Mouse (Mus musculus): ENCODE data around the gene Cdk13. TPM values are rescaled to one million over a fixed set of nuclear protein-coding genes. Genes with fewer than 3 reads are reported as not detected.

Gene Cdk13
- polyA plus RNA-seq, 1 experiment = 22.6 TPM

- no peak overlapping the region for H3K27ac ChIP-seq (replicated peaks; ENCODE audit: low read depth, low read length)
- H3K4me1 ChIP-seq (ENCODE audit: control insufficient read depth, insufficient read depth, insufficient read length, low read length) = peaks cover 7% of the 10 kb centered on the region
- no peak overlapping the region for H3K4me3 ChIP-seq (ENCODE audit: insufficient read depth, low read depth, low read length)
Observed at GRCm38 (mm10) chr13:17795757-17796456, 9.0 kb downstream of the Cdk13 start.

- H3K4me3 ChIP-seq (ENCODE audit: insufficient read depth, low read depth, low read length) = no peak overlapping the region
- peaks cover 5% of the 10 kb centered on the region for H3K4me1 ChIP-seq (ENCODE audit: control insufficient read depth, insufficient read depth, insufficient read length, low read length)
- H3K27ac ChIP-seq (replicated peaks; ENCODE audit: low read depth, low read length) = 0 out of 2 replicates have a peak overlapping the region, but pooled peaks have one; percentile 3
Observed at GRCm38 (mm10) chr13:17783643-17784042, 21.3 kb downstream of the Cdk13 start.

GRCm38 (mm10) chr13:17779923-17780322 lies 25.0 kb downstream of the Cdk13 start:
- no peak overlapping the region for H3K27ac ChIP-seq (replicated peaks; ENCODE audit: low read depth, low read length)
- H3K4me3 ChIP-seq (ENCODE audit: insufficient read depth, low read depth, low read length) = no peak overlapping the region
- H3K4me1 ChIP-seq (ENCODE audit: control insufficient read depth, insufficient read depth, insufficient read length, low read length) = peaks cover 5% of the 10 kb centered on the region

GRCm38 (mm10) chr13:17776303-17776702 lies 28.6 kb downstream of the Cdk13 start:
- no peak overlapping the region for H3K27ac ChIP-seq (replicated peaks; ENCODE audit: low read depth, low read length)
- H3K4me1 ChIP-seq (ENCODE audit: control insufficient read depth, insufficient read depth, insufficient read length, low read length) = no peaks in the 10 kb centered on the region
- H3K4me3 ChIP-seq (ENCODE audit: insufficient read depth, low read depth, low read length) = no peak overlapping the region

GRCm38 (mm10) chr13:17775364-17775763 lies 29.5 kb downstream of the Cdk13 start:
- Histone ChIP-seq H3K27ac (replicated peaks; ENCODE audit: low read depth, low read length) (no peak overlapping the region), H3K4me1 (ENCODE audit: control insufficient read depth, insufficient read depth, insufficient read length, low read length) (no peaks in the 10 kb centered on the region; the same call in 1 of the 2 replicates), H3K4me3 (ENCODE audit: insufficient read depth, low read depth, low read length) (no peak overlapping the region)

- Histone ChIP-seq H3K4me1 (ENCODE audit: control insufficient read depth, insufficient read depth, insufficient read length, low read length) (no peaks in the 10 kb centered on the region; the same call in 1 of the 2 replicates), H3K4me3 (ENCODE audit: insufficient read depth, low read depth, low read length) (no peak overlapping the region), H3K27ac (replicated peaks; ENCODE audit: low read depth, low read length) (no peak overlapping the region)
Observed at GRCm38 (mm10) chr13:17773112-17773511, 31.8 kb downstream of the Cdk13 start.

- Histone ChIP-seq H3K4me1 (ENCODE audit: control insufficient read depth, insufficient read depth, insufficient read length, low read length) (no peaks in the 10 kb centered on the region; the same call in 1 of the 2 replicates), H3K27ac (replicated peaks; ENCODE audit: low read depth, low read length) (no peak overlapping the region), H3K4me3 (ENCODE audit: insufficient read depth, low read depth, low read length) (no peak overlapping the region)
Observed at GRCm38 (mm10) chr13:17772574-17772973, 32.3 kb downstream of the Cdk13 start.

- H3K4me3 ChIP-seq (ENCODE audit: insufficient read depth, low read depth, low read length) = no peak overlapping the region
- no peak overlapping the region for H3K27ac ChIP-seq (replicated peaks; ENCODE audit: low read depth, low read length)
Observed at GRCm38 (mm10) chr13:17762405-17762804, 42.5 kb downstream of the Cdk13 start.

GRCm38 (mm10) chr13:17754997-17755396 lies 49.9 kb downstream of the Cdk13 start:
- no peaks in the 10 kb centered on the region for H3K4me1 ChIP-seq (ENCODE audit: control insufficient read depth, insufficient read depth, insufficient read length, low read length)
- H3K27ac ChIP-seq (replicated peaks; ENCODE audit: low read depth, low read length) = no peak overlapping the region
- no peak overlapping the region for H3K4me3 ChIP-seq (ENCODE audit: insufficient read depth, low read depth, low read length)

More at GRCm38 (mm10) chr13:17762405-17762804, 42.5 kb downstream of the Cdk13 start:
- no peaks in the 10 kb centered on the region for H3K4me1 ChIP-seq (ENCODE audit: control insufficient read depth, insufficient read depth, insufficient read length, low read length)

GRCm38 (mm10) chr13:17728798-17729197 lies 76.1 kb downstream of the Cdk13 start:
- no peak overlapping the region for H3K27ac ChIP-seq (replicated peaks; ENCODE audit: low read depth, low read length)
- H3K4me3 ChIP-seq (ENCODE audit: insufficient read depth, low read depth, low read length) = no peak overlapping the region

GRCm38 (mm10) chr13:17727922-17728321 lies 77.0 kb downstream of the Cdk13 start:
- Histone ChIP-seq H3K4me1 (ENCODE audit: control insufficient read depth, insufficient read depth, insufficient read length, low read length) (no peaks in the 10 kb centered on the region), H3K4me3 (ENCODE audit: insufficient read depth, low read depth, low read length) (no peak overlapping the region), H3K27ac (replicated peaks; ENCODE audit: low read depth, low read length) (no peak overlapping the region)

More at GRCm38 (mm10) chr13:17728798-17729197, 76.1 kb downstream of the Cdk13 start:
- H3K4me1 ChIP-seq (ENCODE audit: control insufficient read depth, insufficient read depth, insufficient read length, low read length) = no peaks in the 10 kb centered on the region

- no peak overlapping the region for H3K4me3 ChIP-seq (ENCODE audit: insufficient read depth, low read depth, low read length)
- H3K27ac ChIP-seq (replicated peaks; ENCODE audit: low read depth, low read length) = no peak overlapping the region
- no peaks in the 10 kb centered on the region for H3K4me1 ChIP-seq (ENCODE audit: control insufficient read depth, insufficient read depth, insufficient read length, low read length)
Observed at GRCm38 (mm10) chr13:17717357-17717756, 87.5 kb downstream of the Cdk13 start.

GRCm38 (mm10) chr13:17708784-17709311 lies 96.0 kb downstream of the Cdk13 start:
- H3K4me3 ChIP-seq (ENCODE audit: insufficient read depth, low read depth, low read length) = no peak overlapping the region
- H3K4me1 ChIP-seq (ENCODE audit: control insufficient read depth, insufficient read depth, insufficient read length, low read length) = no peaks in the 10 kb centered on the region

GRCm38 (mm10) chr13:17705188-17705826 lies 99.6 kb downstream of the Cdk13 start:
- no peak overlapping the region for H3K4me3 ChIP-seq (ENCODE audit: insufficient read depth, low read depth, low read length)
- no peaks in the 10 kb centered on the region; the same call in 1 of the 2 replicates for H3K4me1 ChIP-seq (ENCODE audit: control insufficient read depth, insufficient read depth, insufficient read length, low read length)
- no peak overlapping the region for H3K27ac ChIP-seq (replicated peaks; ENCODE audit: low read depth, low read length)

More at GRCm38 (mm10) chr13:17708784-17709311, 96.0 kb downstream of the Cdk13 start:
- H3K27ac ChIP-seq (replicated peaks; ENCODE audit: low read depth, low read length) = no peak overlapping the region

- H3K4me3 ChIP-seq (ENCODE audit: insufficient read depth, low read depth, low read length) = no peak overlapping the region
Observed at GRCm38 (mm10) chr13:17702311-17702710, 102.6 kb downstream of the Cdk13 start.

More at GRCm38 (mm10) chr13:17702311-17702710, 102.6 kb downstream of the Cdk13 start:
- H3K4me1 ChIP-seq (ENCODE audit: control insufficient read depth, insufficient read depth, insufficient read length, low read length) = no peaks in the 10 kb centered on the region; the same call in 1 of the 2 replicates
- H3K27ac ChIP-seq (replicated peaks; ENCODE audit: low read depth, low read length) = no peak overlapping the region
